Mouse (Mus musculus): Measurements from ENCODE around the gene BC051019. TPM values are rescaled to one million over a fixed set of nuclear protein-coding genes. Genes with fewer than 3 reads are reported as not detected.

Gene BC051019
- total RNA-seq, 2 experiments from 2014 or later: not detected

DNA sequence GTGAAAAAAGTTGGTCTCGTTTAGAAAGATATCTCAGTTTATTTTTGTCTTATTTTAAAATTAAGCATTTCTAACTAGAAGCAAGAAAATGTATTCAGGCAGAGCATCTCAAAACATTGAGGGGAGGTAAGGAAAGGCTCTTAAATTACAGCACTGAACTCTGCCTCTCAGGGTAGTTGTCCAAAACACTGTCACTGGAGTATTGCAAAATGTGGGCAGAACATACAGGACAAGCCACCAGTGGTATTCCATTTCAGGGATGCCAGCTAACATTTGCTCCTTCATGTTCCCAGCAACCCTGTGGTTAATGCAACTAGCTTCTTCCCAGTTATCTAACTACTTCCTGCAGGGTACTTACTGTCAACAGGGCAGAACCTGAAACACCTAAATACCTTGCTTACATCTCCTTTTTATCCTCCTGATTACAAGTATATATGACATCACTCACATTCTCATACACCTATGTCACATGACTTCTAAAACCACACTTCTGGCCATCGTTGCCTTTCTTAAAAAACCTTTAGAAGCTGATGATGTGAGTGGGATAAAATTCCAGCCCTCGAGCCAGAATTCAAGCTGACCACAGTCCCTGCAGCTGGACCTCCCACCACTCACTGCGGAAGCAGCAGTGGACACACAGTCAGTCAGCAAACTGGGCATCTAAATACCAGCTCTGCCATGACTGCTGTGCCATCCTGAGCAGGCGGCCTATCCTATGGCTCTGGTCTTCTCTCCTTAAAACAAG lies 54.1 kb downstream of the BC051019 start:
- no peak for ATAC-seq (replicated peaks; ENCODE audit: low FRiP score, poor library complexity, severe bottlenecking)

DNA sequence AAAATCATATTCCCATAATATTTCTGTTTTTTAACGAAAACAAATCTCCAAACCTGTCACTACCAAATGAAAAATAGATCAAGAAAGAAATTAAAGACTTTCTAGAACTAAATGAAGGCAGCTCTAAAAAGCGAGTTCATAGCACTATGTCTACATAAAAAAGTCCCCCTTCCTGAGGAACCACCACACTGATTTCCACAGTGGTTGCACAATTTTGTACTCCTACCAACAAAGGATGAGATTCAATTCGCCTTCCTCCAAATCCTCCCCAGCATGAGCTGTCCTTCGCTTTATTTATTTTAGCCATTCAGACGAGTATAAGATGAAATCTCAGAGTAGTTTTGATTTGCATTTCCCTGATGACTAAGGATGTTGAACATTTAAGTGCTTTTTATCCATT lies 57.0 kb downstream of the BC051019 start:
- ATAC-seq (replicated peaks; ENCODE audit: low FRiP score, poor library complexity, severe bottlenecking): no peak

DNA sequence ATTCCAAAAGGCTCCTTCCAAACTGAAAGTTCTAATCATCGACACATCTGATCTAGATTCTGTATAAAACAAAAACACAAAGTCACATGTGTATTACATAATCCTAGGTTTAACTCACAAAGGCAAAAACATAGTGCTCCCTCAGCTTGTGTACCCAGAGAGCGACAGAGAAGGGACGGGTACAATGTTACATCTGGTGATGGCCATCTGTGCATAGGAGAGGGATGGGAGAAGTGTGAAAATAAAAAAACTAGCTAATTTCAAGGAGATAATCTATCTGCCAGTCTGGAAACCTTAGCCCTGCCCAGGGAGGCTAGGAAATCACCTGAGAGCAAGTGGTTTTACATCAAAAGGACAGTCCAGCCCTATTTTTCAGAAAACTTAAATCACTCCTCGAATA lies 61.0 kb downstream of the BC051019 start:
- ATAC-seq (replicated peaks; ENCODE audit: low FRiP score, poor library complexity, severe bottlenecking): no peak

Other genes starting within 250 kb of the BC051019 start
- gene Trim66, start 215.7 kb downstream of the BC051019 start, total RNA-seq (2015; ENCODE audit: low replicate concordance): not detected in 2 replicates
- not detected in 2 replicates for gene Trim66, start 215.7 kb downstream of the BC051019 start, total RNA-seq (2017; ENCODE audit: low replicate concordance)
- 221 and 228 TPM in 2 replicates for gene Rpl27a, start 204.7 kb downstream of the BC051019 start, total RNA-seq (2015; ENCODE audit: low replicate concordance)
- gene Rpl27a, start 204.7 kb downstream of the BC051019 start, total RNA-seq (2017; ENCODE audit: low replicate concordance): 113 and 169 TPM in 2 replicates
- 143 and 246 TPM in 2 replicates for gene St5, start 20.2 kb downstream of the BC051019 start, total RNA-seq (2015; ENCODE audit: low replicate concordance)
- gene St5, start 20.2 kb downstream of the BC051019 start, total RNA-seq (2017; ENCODE audit: low replicate concordance): 82.6 and 96.9 TPM in 2 replicates
- gene Akip1, start 20.2 kb downstream of the BC051019 start, total RNA-seq (2015; ENCODE audit: low replicate concordance): 36.8 and 57.0 TPM in 2 replicates
- 21.6 and 23.0 TPM in 2 replicates for gene Akip1, start 20.2 kb downstream of the BC051019 start, total RNA-seq (2017; ENCODE audit: low replicate concordance)
- not detected in 2 replicates for gene Ascl3, start 7.9 kb upstream of the BC051019 start, total RNA-seq (2015; ENCODE audit: low replicate concordance)
- gene Ascl3, start 7.9 kb upstream of the BC051019 start, total RNA-seq (2017; ENCODE audit: low replicate concordance): not detected in 2 replicates
- gene Tmem9b, start 29.0 kb upstream of the BC051019 start, total RNA-seq (2015; ENCODE audit: low replicate concordance): 57.8 and 63.1 TPM in 2 replicates
- 22.2 and 22.6 TPM in 2 replicates for gene Tmem9b, start 29.0 kb upstream of the BC051019 start, total RNA-seq (2017; ENCODE audit: low replicate concordance)
- gene Nrip3, start 58.2 kb upstream of the BC051019 start, total RNA-seq (2015; ENCODE audit: low replicate concordance): 18.9 and 22.0 TPM in 2 replicates
- gene Nrip3, start 58.2 kb upstream of the BC051019 start, total RNA-seq (2017; ENCODE audit: low replicate concordance): 25.0 and 38.0 TPM in 2 replicates
- not detected in 2 replicates for gene Scube2, start 141.8 kb upstream of the BC051019 start, total RNA-seq (2015; ENCODE audit: low replicate concordance)
- not detected in 2 replicates for gene Scube2, start 141.8 kb upstream of the BC051019 start, total RNA-seq (2017; ENCODE audit: low replicate concordance)
- 35.2 and 40.4 TPM in 2 replicates for gene Dennd5a, start 236.6 kb upstream of the BC051019 start, total RNA-seq (2015; ENCODE audit: low replicate concordance)
- gene Dennd5a, start 236.6 kb upstream of the BC051019 start, total RNA-seq (2017; ENCODE audit: low replicate concordance): 22.4 and 24.8 TPM in 2 replicates

Data from erythroid progenitor cell, adult 5-6 weeks (primary cell).